Mouse (Mus musculus): Measurements from ENCODE around the gene Stag1.

GRCm38 (mm10) chr9:100645026-100645940, 47.7 kb downstream of the Stag1 start:
- TF ChIP-seq TAL1 (IDR thresholded peaks at IDR 0.05; ENCODE audit: low read length) (no peak), GATA1 (IDR thresholded peaks at IDR 0.05; ENCODE audit: low read length) (no peak)
